Mouse (Mus musculus): Measurements from ENCODE around the gene Utrn. TPM values are rescaled to one million over a fixed set of nuclear protein-coding genes. Genes with fewer than 3 reads are reported as not detected.

Gene Utrn
- total RNA-seq, 2 experiments from 2014 or later = 20.1 to 28.1 TPM

- DNase-seq = no peak
- Histone ChIP-seq H3K4me3 (no peak overlapping the region), H3K27ac (no peak overlapping the region)
- no peak for TF ChIP-seq CTCF (IDR thresholded peaks at IDR 0.05)
- intact Hi-C loops (cut with DNase I) = no loop called here
These were observed 469.7 kb downstream of the Utrn start for GRCm38 (mm10) chr10:12399450-12399849.

- intact Hi-C loops (cut with DNase I) = no loop called here
- Histone ChIP-seq H3K27ac (no peak overlapping the region), H3K4me3 (no peak overlapping the region)
- DNase-seq = no peak
- no peak for TF ChIP-seq CTCF (IDR thresholded peaks at IDR 0.05)
These were observed 489.0 kb downstream of the Utrn start for GRCm38 (mm10) chr10:12380139-12380538.

- DNase-seq = no peak
- Histone ChIP-seq H3K27ac (no peak overlapping the region), H3K4me3 (no peak overlapping the region)
- intact Hi-C loops (cut with DNase I) = no loop called here
- no peak for TF ChIP-seq CTCF (IDR thresholded peaks at IDR 0.05)
These were observed 490.0 kb downstream of the Utrn start for GRCm38 (mm10) chr10:12379123-12379522.

GRCm38 (mm10) chr10:12377727-12378126 is 491.4 kb downstream of the Utrn start:
- no peak for TF ChIP-seq CTCF (IDR thresholded peaks at IDR 0.05)
- intact Hi-C loops (cut with DNase I) = no loop called here
- no peak for DNase-seq

GRCm38 (mm10) chr10:12376015-12376414 is 493.1 kb downstream of the Utrn start:
- Histone ChIP-seq H3K27ac (no peak overlapping the region), H3K4me3 (no peak overlapping the region)
- DNase-seq = no peak
- intact Hi-C loops (cut with DNase I) = no loop called here
- TF ChIP-seq CTCF (IDR thresholded peaks at IDR 0.05) = no peak

More at GRCm38 (mm10) chr10:12377727-12378126, 491.4 kb downstream of the Utrn start:
- H3K27ac ChIP-seq = no peak overlapping the region
- no peak overlapping the region for H3K4me3 ChIP-seq

- intact Hi-C loops (cut with DNase I) = no loop called here
- TF ChIP-seq CTCF (IDR thresholded peaks at IDR 0.05) = no peak
These were observed 494.4 kb downstream of the Utrn start for GRCm38 (mm10) chr10:12374741-12375140.

GRCm38 (mm10) chr10:12354556-12354955 is 514.6 kb downstream of the Utrn start:
- H3K27ac ChIP-seq = peak overlapping the region; percentile 68
- TF ChIP-seq CTCF (IDR thresholded peaks at IDR 0.05) = no peak
- H3K4me3 ChIP-seq = no peak overlapping the region
- DNase-seq = peak; percentile 48
- intact Hi-C loops (cut with DNase I) = no loop called here

More at GRCm38 (mm10) chr10:12374741-12375140, 494.4 kb downstream of the Utrn start:
- Histone ChIP-seq H3K27ac (no peak overlapping the region), H3K4me3 (no peak overlapping the region)
- no peak for DNase-seq

GRCm38 (mm10) chr10:12354106-12354505 is 515.1 kb downstream of the Utrn start:
- intact Hi-C loops (cut with DNase I) = no loop called here
- no peak for TF ChIP-seq CTCF (IDR thresholded peaks at IDR 0.05)
- H3K4me3 ChIP-seq = no peak overlapping the region
- DNase-seq = no peak
- H3K27ac ChIP-seq = peak overlapping the region; percentile 68

- no peak for DNase-seq
- no peak for TF ChIP-seq CTCF (IDR thresholded peaks at IDR 0.05)
- Histone ChIP-seq H3K4me3 (no peak overlapping the region), H3K27ac (no peak overlapping the region)
- intact Hi-C loops (cut with DNase I) = no loop called here
These were observed 529.2 kb downstream of the Utrn start for GRCm38 (mm10) chr10:12339704-12340558.

- Histone ChIP-seq H3K27ac (no peak overlapping the region), H3K4me3 (no peak overlapping the region)
- DNase-seq = no peak
- intact Hi-C loops (cut with DNase I) = no loop called here
- no peak for TF ChIP-seq CTCF (IDR thresholded peaks at IDR 0.05)
These were observed 530.0 kb downstream of the Utrn start for GRCm38 (mm10) chr10:12339005-12339703.

Other genes with a start within 250 kb of the Utrn start
- under 1 TPM; 0.20 to 0.46 TPM for gene Stx11, start 94.9 kb upstream of the Utrn start, total RNA-seq (2021)
- gene Sf3b5, start 136.0 kb upstream of the Utrn start, total RNA-seq (2021) = 1 to 10 TPM; 5.0 to 5.3 TPM
- 1 to 10 TPM; 1.0 to 1.5 TPM for gene Plagl1, start 191.1 kb upstream of the Utrn start, total RNA-seq (2021)

Data from gastrocnemius, adult 2 months (tissue).